Comparison of ENCODE assay signal across 14 mouse cellular contexts in the genomic region with DNA sequence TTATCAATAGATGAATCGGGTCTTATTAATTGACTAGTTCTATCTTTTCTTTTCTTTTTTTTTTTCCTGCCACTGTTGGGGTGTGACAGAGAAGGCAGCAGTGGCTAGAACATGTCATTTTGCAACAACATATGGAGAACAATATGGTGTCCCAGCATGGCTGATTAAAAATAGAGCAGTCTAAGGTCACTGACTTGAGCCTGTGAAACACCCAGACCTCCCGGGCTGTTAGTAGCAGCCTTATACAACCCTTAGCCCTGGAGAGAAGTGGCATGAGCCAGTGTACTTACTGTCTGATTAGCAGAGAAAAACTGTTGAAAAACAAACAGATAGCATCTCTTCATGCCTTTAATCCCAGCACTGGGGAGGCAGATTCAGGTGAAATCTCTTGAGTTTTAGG. TPM values are rescaled to one million over a fixed set of nuclear protein-coding genes. Genes with fewer than 3 reads are reported as not detected.
DNase-seq lines count a peak whose midpoint lies in the region; ATAC-seq lines count a peak whose summit lies in the region.
"Had no signal": no experiment of that assay in that cellular context is flagged by ENCODE, and none has a peak within 500 bp of the region (broad histone marks: within the 10 kb centered on the region; RNA-seq: fewer than 3 reads in every experiment).

No protein-coding gene starts in this region.

- no peak overlapping the region for H3K27ac ChIP-seq in forebrain, embryonic 13.5 days
- no peak overlapping the region for H3K27ac ChIP-seq in forebrain, embryonic 11.5 days (ENCODE audit: low read depth, low read length)
- H3K27ac ChIP-seq in midbrain, embryonic 13.5 days = no peak overlapping the region
- no peak overlapping the region for H3K27ac ChIP-seq in midbrain, embryonic 10.5 days (replicated peaks)
- no peak overlapping the region for H3K27ac ChIP-seq in hindbrain, embryonic 15.5 days (replicated peaks)
- no peak overlapping the region for H3K27ac ChIP-seq in neural tube, embryonic 14.5 days (ENCODE audit: low read depth, low read length)
- H3K27ac ChIP-seq: heart, embryonic 13.5 days; limb, embryonic 13.5 days had no signal

- no peak for DNase-seq in forebrain, embryonic 11.5 days (ENCODE audit: low spot score)
- DNase-seq in midbrain, embryonic 10.5 days (ENCODE audit: low spot score) = no peak
- no peak for DNase-seq in adrenal gland, postnatal 25 days
- DNase-seq in gastrocnemius, postnatal 10 days = no peak
- DNase-seq: adrenal gland, postnatal 36 days; kidney, postnatal 36 days; lung, adult 2 months had no signal

- ATAC-seq in forebrain, embryonic 13.5 days = no peak
- no peak for ATAC-seq in forebrain, embryonic 11.5 days (replicated peaks; ENCODE audit: low FRiP score)
- ATAC-seq in midbrain, embryonic 13.5 days = no peak
- ATAC-seq in hindbrain, embryonic 15.5 days (ENCODE audit: low FRiP score, low read depth) = no peak
- ATAC-seq in neural tube, embryonic 14.5 days (ENCODE audit: low read depth) = no peak

- H3K4me1 ChIP-seq in forebrain, embryonic 13.5 days = peaks cover 22% of the 10 kb centered on the region
- H3K4me1 ChIP-seq in forebrain, embryonic 11.5 days (replicated peaks; ENCODE audit: control insufficient read depth, insufficient read depth, low read length) = no peaks in the 10 kb centered on the region
- peaks cover 29% of the 10 kb centered on the region for H3K4me1 ChIP-seq in midbrain, embryonic 13.5 days (replicated peaks)
- peaks cover 31% of the 10 kb centered on the region for H3K4me1 ChIP-seq in midbrain, embryonic 10.5 days
- H3K4me1 ChIP-seq in hindbrain, embryonic 15.5 days (replicated peaks) = peaks cover 28% of the 10 kb centered on the region
- H3K4me1 ChIP-seq in neural tube, embryonic 14.5 days (ENCODE audit: control insufficient read depth, insufficient read depth, low read length) = peaks cover 12% of the 10 kb centered on the region; the same call in 1 of the 2 replicates

- no peaks in the 10 kb centered on the region for H3K9me3 ChIP-seq in forebrain, embryonic 13.5 days (replicated peaks)
- H3K9me3 ChIP-seq in forebrain, embryonic 11.5 days (ENCODE audit: control insufficient read depth, low read length) = no peaks in the 10 kb centered on the region
- H3K9me3 ChIP-seq in midbrain, embryonic 13.5 days = no peaks in the 10 kb centered on the region
- H3K9me3 ChIP-seq in midbrain, embryonic 10.5 days (replicated peaks) = no peaks in the 10 kb centered on the region
- no peaks in the 10 kb centered on the region for H3K9me3 ChIP-seq in hindbrain, embryonic 15.5 days
- H3K9me3 ChIP-seq in neural tube, embryonic 14.5 days (ENCODE audit: control insufficient read depth, low read length) = no peaks in the 10 kb centered on the region
- H3K9me3 ChIP-seq: heart, embryonic 13.5 days; limb, embryonic 13.5 days had no signal

- H3K4me2 ChIP-seq in forebrain, embryonic 13.5 days = 0 out of 2 replicates have a peak overlapping the region, but pooled peaks have one; percentile 14
- no peak overlapping the region for H3K4me2 ChIP-seq in forebrain, embryonic 11.5 days (ENCODE audit: low read depth, low read length, severe bottlenecking)
- peak overlapping the region; percentile 78 for H3K4me2 ChIP-seq in midbrain, embryonic 13.5 days (replicated peaks)
- H3K4me2 ChIP-seq in hindbrain, embryonic 15.5 days = peak overlapping the region; percentile 84
- peak overlapping the region; percentile 76 for H3K4me2 ChIP-seq in neural tube, embryonic 14.5 days (ENCODE audit: low read depth, low read length)

- no peak overlapping the region for H3K4me3 ChIP-seq in forebrain, embryonic 13.5 days
- H3K4me3 ChIP-seq in forebrain, embryonic 11.5 days (ENCODE audit: low read depth, low read length) = no peak overlapping the region
- peak overlapping the region; percentile 83; the same call in 1 of the 2 replicates for H3K4me3 ChIP-seq in midbrain, embryonic 13.5 days (replicated peaks)
- no peak overlapping the region for H3K4me3 ChIP-seq in midbrain, embryonic 10.5 days
- peak overlapping the region; percentile 71 for H3K4me3 ChIP-seq in hindbrain, embryonic 15.5 days
- peak overlapping the region; percentile 92 for H3K4me3 ChIP-seq in neural tube, embryonic 14.5 days (ENCODE audit: low read depth, low read length)
- H3K4me3 ChIP-seq: erythroblast, embryonic 14.5 days had no signal

- WGBS in forebrain, embryonic 13.5 days = 79% methylated on average over 2 of the region's 2 CpGs
- WGBS in forebrain, embryonic 11.5 days = 85% methylated on average over 2 of the region's 2 CpGs
- WGBS in midbrain, embryonic 13.5 days = 68% methylated on average over 2 of the region's 2 CpGs
- 84% methylated on average over 2 of the region's 2 CpGs for WGBS in midbrain, embryonic 10.5 days
- 64% methylated on average over 2 of the region's 2 CpGs for WGBS in hindbrain, embryonic 15.5 days
- whole genome bisulfite sequencing in neural tube, embryonic 14.5 days = 67% methylated on average over 2 of the region's 2 CpGs

- H3K27me3 ChIP-seq in forebrain, embryonic 13.5 days = peaks cover 8% of the 10 kb centered on the region
- peaks cover 2% of the 10 kb centered on the region; the same call in 1 of the 2 replicates for H3K27me3 ChIP-seq in forebrain, embryonic 11.5 days (ENCODE audit: control insufficient read depth, insufficient read depth, low read length)
- H3K27me3 ChIP-seq in midbrain, embryonic 13.5 days = peaks cover 9% of the 10 kb centered on the region
- H3K27me3 ChIP-seq in midbrain, embryonic 10.5 days (ENCODE audit: low read depth, poor library complexity, severe bottlenecking) = peaks cover 13% of the 10 kb centered on the region
- H3K27me3 ChIP-seq in hindbrain, embryonic 15.5 days = no peaks in the 10 kb centered on the region
- H3K27me3 ChIP-seq in neural tube, embryonic 14.5 days (ENCODE audit: control insufficient read depth, insufficient read depth, low read length) = no peaks in the 10 kb centered on the region
- H3K27me3 ChIP-seq: heart, embryonic 13.5 days had no signal

- H3K9ac ChIP-seq in forebrain, embryonic 13.5 days = no peak overlapping the region
- H3K9ac ChIP-seq in forebrain, embryonic 11.5 days (ENCODE audit: low read length) = no peak overlapping the region
- no peak overlapping the region for H3K9ac ChIP-seq in midbrain, embryonic 13.5 days (replicated peaks)
- no peak overlapping the region for H3K9ac ChIP-seq in hindbrain, embryonic 15.5 days
- no peak overlapping the region for H3K9ac ChIP-seq in neural tube, embryonic 14.5 days (replicated peaks; ENCODE audit: low read depth, low read length)
- H3K9ac ChIP-seq: limb, embryonic 13.5 days had no signal

- no peaks in the 10 kb centered on the region for H3K36me3 ChIP-seq in forebrain, embryonic 13.5 days (ENCODE audit: poor library complexity, severe bottlenecking)
- H3K36me3 ChIP-seq in forebrain, embryonic 11.5 days (ENCODE audit: control insufficient read depth, insufficient read depth, low read length) = no peaks in the 10 kb centered on the region
- no peaks in the 10 kb centered on the region for H3K36me3 ChIP-seq in midbrain, embryonic 13.5 days
- H3K36me3 ChIP-seq in midbrain, embryonic 10.5 days = no peaks in the 10 kb centered on the region
- H3K36me3 ChIP-seq in hindbrain, embryonic 15.5 days = no peaks in the 10 kb centered on the region
- H3K36me3 ChIP-seq in neural tube, embryonic 14.5 days (ENCODE audit: control insufficient read depth, insufficient read depth, low read length) = no peaks in the 10 kb centered on the region
- H3K36me3 ChIP-seq: heart, embryonic 13.5 days; limb, embryonic 13.5 days had no signal

RNA-seq across cellular contexts. Expression of gene Cers6, which starts 3.1 kb away (rescaled TPM):
- polyA plus RNA-seq in forebrain, embryonic 13.5 days (2015; fragmentation: Nextera tagmentation; extraction: Ambion mirVana) = 36.7 and 40.1 TPM in 2 replicates
- polyA plus RNA-seq in forebrain, embryonic 11.5 days (2014; fragmentation: Nextera tagmentation; extraction: Ambion mirVana) = 32.3 and 34.6 TPM in 2 replicates
- 47.1 and 54.5 TPM in 2 replicates for polyA plus RNA-seq in midbrain, embryonic 13.5 days (2015; fragmentation: Nextera tagmentation; extraction: Ambion mirVana)
- polyA plus RNA-seq in midbrain, embryonic 10.5 days (2016; fragmentation: Nextera tagmentation; extraction: Ambion mirVana) = 18.7 and 21.5 TPM in 2 replicates
- polyA plus RNA-seq in hindbrain, embryonic 15.5 days (2015; fragmentation: Nextera tagmentation; extraction: Ambion mirVana) = 53.1 and 54.9 TPM in 2 replicates
- polyA plus RNA-seq in neural tube, embryonic 14.5 days (2014; fragmentation: Nextera tagmentation; extraction: Ambion mirVana) = 77.6 and 82.3 TPM in 2 replicates
- total RNA-seq in adrenal gland, postnatal 25 days (2021) = 6.2 and 7.4 TPM in 2 replicates
- total RNA-seq in gastrocnemius, postnatal 10 days (2021) = 1 to 10 TPM; 5.2 to 6.3 TPM

Comparison
In these comparisons a context has a peak if more than half of its experiments do, and no peak if none do; other contexts are left out.
1. H3K4me3 ChIP-seq: peak in midbrain, embryonic 13.5 days (single experiment), hindbrain, embryonic 15.5 days (single experiment) and neural tube, embryonic 14.5 days (single experiment); none in forebrain, embryonic 13.5 days (single experiment), forebrain, embryonic 11.5 days (single experiment) and midbrain, embryonic 10.5 days (single experiment).